Mouse (Mus musculus) urinary bladder, postnatal 25 days (tissue): Measurements from ENCODE around the gene Chd9.
"Not testable (repeated sequence)": the region's sequence is repeated elsewhere in the genome, so short reads cannot be mapped to it uniquely, and the experiment has no call there.

ENCODE experiments used
- DNase-seq: peaks from one replicate; pipeline ENCODE4 v3.0.0; 2022; ENCODE audit warnings: low spot score

The Chd9 gene

DNA sequence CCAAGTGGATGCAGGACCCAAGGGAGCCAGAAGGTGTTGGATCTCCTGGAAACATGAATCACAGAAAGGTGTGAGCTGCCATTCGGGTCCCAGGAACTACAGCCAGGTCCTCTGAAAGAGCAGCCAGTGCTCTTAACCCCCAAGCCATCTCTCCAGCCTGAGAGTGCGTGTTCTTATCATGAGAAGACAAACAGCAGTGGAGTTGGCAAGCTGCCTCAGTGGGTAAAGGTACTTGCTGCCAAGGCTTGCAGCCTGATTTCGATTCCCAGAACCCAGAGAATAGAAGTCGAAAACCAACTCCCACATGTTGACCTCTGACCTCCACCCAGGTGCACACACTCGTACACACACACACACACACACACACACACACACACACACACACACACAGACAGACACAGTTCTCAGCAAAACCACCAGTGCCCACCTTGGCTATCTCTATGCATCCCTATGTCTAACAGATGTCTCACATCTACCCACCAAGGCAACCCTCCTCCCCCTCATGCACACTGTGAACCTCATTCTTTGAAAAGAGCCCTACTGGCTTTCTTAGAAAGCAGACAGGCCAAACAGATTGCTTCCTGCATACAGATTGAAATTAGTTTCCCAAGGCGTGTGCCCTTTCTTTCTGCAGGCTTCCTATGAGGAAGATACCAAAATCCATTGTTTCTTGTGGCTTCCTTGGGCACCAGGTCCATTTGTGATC lies 43.4 kb downstream of the Chd9 start:
- no peak for DNase-seq

DNA sequence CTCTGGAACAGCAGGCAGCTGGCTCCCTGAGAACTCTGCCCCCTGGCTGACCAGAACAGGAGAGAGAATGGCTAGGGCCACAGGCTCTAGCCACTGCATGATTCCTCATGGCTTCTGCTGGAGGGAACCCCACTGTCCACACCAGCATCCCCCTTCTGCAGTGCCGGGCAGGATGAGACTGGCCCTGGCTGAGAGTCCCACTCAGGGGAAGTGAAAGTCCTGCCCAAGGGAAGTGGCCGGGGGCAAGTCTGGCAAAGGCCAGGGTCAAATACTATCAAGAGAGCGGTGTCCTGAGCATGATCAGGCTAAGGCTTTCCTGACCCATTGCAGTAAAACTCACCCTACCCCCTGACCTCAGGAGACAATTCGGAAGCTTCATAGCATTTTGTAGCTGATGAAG lies 44.9 kb downstream of the Chd9 start:
- no peak for DNase-seq

DNA sequence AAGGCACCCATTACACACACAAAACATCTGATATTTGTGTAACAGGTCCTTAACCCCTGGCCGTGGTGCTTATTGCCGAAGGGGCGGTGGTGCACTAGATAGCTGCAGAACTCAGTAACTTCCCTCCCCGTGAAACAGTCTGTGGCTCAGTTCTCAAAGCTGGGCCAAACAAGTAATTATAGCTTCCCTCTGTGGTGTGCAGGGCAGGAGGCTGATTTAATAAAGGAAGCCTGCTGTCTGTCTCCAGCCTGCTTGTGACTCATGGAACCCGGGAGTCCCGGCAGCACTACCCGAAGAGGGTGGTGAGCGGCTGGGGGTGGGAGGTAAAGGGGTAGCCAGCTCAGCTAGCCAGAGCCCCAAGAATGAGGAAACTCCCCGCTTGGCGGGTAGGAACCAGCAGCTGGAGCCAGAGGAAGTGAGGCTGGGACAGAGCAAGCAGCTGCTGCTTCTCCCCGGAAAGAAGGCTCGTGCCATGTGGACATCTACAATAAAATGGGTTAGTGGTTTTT lies 48.1 kb downstream of the Chd9 start:
- peak; percentile 73 for DNase-seq

DNA sequence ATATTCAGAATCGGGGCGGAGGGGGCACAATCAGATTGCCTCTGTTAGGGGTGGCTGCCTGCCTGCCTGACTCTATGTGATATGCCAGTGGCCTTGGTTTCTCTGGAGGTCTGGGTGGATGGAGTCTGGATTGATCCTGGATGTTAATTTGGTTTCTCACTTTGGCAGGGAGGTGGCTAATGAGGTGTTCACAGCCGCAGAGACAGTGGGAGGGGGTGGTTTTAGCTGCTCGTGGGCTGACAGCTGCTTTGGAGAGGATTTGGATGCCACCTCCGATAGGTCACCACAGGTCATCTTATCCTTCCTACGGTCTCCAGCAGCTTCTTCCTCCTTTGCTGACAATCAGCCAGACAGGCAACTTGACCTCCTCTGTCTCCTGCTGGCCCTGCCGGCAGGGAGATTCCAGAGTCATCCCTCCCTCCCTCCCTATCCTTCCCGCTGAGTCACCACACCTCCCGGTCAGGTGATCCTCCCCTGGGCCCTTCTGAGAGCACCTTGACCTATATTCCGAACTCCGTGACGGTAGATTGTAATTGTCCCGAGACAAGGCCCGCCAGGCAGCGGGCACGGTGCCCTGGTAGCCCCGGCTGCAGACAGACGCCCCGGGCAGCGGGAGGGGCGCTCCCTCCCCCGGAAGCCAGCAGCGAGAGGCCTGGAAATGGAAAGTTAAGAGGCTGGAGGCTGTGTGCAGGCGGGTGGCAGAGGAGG lies 48.7 kb downstream of the Chd9 start:
- DNase-seq, result peak; percentile 71

DNA sequence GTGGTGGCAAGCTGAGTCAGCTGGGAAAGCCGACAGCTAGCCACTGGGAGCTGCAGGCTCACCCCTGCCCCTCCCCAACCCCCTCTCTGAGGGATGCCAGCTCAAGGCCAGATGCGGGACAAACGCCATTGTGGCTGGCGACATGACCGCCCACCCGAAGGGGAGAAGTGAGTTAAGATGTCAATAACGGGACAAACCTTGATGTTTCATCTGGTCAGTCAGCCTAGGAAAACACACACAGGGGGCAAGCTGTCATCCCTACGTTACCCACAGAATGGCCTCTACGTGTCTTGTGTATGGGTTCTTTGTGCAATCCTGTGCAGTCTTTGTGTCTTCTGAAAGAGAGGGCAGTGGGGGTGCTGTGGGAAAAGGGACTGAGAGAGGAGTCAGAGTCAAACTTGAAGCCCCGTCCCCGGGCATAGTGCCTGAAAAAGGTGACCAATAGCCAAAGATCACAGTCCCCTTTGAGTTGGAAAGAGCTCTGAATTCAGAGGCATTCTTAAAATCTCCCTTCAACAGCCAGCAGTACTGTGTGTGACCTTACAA lies 49.4 kb downstream of the Chd9 start:
- no peak for DNase-seq

DNA sequence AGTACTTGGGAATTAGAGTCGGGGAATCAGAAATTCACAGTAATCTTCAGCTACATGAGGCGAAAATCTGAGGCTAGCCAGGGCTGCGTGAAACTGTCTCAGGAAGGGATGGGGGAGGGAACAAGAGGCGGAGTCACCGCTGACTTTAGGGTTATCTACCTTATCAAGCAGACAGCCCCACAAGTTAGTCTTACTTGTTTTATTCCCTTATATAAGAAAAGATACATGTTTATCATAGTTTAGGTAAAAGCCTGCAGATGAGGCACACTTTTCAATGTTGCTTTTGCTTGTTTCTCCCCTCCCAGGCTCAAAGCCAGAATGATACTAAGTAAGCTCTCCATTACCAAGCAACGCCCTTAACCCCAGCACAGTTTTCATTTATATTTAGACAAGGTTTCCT lies 50.4 kb downstream of the Chd9 start:
- DNase-seq, result no peak

DNA sequence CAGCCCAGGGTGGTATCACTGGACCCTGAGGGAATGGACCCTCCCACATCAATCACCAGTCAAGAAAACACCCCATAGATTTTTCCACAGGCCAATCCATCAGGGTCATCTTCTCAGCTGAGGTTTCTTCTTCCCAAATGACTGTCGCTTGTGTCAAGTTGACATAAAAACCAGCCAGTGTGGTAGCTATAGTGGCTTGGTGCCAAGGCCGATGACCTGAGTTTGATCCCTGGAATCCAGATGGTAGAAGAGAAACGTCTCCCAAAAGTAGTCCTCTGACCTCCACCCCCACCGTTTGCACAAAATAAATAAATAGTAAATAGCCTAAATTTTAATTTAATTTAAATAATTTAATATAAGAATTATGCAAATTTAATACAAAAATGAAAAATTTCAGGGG lies 51.9 kb downstream of the Chd9 start:
- DNase-seq, result no peak

DNA sequence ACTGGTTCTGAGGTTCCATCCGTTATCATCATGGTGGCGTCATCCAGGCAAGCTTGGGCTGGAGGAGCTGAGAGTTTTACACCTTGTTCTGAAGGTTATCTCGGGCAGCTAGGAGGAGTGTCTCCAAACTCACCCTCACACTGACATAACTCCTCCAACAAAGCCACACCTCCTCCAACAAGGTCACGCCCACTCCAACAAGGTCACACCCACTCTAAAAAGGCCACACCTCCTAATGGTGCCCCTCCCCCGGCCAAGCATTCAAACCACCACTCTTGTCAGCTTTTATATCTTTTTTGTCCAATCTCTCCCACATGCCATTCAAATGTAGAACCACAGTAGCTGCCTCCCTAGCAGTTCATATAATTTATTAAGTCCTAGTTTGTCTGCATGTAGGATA lies 53.0 kb downstream of the Chd9 start:
- no peak for DNase-seq

DNA sequence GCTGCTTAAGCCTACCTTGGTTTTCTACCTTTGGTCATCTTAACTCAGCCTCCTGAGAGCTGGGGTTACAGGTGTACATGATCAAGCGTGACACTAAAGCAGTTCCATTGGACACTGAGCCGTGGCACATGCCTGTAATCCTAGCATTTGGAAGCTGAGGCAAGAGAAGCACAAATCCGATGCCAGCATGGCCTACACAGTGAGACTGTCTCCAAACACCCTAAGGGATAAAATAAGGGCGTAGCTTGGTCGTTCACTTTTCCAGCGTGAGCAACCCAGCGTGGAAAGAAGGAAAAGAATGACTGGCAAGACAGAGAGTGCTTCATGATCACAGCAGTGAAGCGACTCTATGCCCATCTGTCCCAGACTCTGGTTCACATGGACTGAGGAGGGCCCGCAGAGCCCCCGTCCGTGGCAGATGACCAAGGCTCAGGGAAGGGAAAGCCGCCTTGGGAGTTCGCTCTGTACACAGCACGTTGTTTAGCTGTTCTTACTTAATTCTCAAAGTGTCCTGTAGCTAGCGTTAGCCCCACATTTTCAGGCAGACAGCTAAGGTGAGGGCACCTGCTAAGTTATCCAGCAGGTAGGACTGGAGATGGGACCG lies 54.0 kb downstream of the Chd9 start:
- DNase-seq, result no peak

DNA sequence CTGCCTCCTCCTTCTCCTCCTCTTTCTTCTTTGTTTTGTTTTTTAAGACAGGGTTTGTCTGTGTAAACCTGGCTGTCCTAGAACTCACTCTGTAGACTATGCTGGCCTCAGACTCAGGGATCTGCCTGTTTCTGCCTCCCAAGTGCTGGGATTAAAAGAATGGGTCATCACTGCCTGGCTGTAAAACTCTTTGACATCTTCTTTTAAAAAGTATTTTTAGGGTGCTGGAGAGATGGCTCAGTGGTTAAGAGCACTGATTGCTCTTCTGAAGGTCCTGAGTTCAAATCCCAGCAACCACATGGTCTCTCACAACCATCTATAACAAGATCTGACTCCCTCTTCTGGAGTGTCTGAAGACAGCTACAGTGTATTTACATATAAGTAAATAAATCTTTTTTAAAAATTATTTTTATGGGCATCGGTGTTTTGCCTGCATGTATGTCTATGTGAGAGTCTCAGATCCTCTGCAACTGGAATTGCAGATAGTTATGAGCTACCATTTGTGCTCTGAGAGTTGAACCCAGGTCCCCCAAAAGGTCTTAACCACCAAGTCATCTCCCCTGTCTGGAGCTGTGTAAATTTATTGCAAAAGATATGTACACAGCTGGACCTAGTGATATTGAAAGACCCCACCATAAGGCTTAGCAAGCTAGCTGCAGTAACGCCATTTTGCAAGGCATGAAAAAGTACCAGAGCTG lies 57.7 kb downstream of the Chd9 start:
- no peak for DNase-seq

DNA sequence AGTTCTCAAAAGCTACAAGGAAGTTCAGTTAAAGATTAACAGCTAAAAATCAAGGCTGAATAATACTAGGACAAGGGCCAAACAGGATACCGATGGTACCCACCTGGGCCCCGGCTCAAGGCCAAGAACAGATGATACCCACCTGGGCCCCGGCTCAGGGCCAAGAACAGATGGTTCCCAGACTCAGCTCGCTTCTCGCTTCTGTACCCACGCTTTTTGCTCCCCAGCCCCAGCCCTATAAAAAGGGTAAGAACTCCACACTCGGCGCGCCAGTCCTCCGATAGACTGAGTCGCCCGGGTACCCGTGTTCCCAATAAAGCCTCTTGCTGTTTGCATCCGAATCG lies 58.2 kb downstream of the Chd9 start:
- DNase-seq, result not testable (repeated sequence)

DNA sequence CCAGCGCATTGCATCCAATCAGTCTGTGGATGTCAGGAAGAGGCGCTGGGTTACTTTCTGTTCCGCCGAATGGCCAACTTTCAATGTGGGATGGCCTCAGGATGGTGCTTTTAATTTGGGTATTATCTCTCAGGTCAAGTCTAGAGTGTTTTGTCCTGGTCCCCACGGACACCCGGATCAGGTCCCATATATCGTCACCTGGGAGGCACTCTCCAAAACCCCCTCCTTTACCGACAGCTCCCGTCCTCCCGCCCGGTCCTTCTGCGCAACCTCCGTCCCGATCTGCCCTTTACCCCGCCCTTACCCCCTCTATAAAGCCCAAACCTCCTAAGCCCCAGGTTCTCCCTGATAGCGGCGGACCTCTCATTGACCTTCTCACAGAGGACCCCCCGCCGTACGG lies 59.2 kb downstream of the Chd9 start:
- not testable (repeated sequence) for DNase-seq

DNA sequence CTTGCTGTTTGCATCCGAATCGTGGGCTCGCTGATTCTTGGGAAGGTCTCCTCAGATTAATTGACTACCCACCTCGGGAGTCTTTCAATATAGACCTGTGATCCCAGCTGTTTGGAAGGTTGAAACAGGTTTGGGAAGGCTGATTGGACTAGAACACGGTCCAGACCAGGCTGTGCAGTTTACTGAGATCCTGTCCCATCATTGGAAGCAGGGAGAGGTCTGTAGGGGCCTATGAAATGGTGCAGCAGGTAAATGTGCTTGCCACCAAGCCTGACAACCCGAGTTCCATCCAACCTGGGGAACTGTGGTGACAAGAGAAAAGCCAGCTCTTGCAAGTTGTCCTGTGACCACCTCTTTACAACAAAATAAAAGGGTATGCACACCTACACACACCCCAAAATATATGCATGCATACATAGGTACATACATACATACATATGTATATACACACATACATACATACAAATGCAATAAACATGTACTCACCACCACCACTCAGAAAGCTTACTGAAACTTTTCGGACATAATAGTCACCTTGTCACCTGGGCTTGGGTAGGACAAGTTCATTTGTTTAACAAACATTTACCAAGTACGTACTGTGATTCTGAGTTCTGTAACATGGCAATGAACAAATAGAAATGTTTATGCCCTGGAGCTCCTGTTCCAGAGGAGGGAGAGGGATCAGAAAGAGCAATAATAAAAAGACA lies 63.9 kb downstream of the Chd9 start:
- no peak for DNase-seq

DNA sequence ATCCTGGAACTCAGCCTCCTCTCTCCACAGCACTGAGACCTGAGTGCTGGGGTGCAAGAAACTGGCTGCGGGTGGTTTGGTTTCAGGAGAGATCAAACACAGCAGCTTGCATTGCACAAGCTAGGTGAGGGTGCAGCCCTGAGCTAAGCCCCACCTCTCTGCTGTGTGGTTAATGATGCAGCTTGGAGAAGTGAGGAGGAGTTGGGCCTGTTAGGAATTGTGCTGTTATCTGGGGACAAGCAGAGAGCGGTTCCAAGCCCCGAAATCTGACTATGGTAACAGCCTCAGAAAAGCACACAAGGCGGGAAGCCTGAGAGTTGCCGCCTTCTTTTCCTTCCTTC lies 64.4 kb downstream of the Chd9 start:
- no peak for DNase-seq

DNA sequence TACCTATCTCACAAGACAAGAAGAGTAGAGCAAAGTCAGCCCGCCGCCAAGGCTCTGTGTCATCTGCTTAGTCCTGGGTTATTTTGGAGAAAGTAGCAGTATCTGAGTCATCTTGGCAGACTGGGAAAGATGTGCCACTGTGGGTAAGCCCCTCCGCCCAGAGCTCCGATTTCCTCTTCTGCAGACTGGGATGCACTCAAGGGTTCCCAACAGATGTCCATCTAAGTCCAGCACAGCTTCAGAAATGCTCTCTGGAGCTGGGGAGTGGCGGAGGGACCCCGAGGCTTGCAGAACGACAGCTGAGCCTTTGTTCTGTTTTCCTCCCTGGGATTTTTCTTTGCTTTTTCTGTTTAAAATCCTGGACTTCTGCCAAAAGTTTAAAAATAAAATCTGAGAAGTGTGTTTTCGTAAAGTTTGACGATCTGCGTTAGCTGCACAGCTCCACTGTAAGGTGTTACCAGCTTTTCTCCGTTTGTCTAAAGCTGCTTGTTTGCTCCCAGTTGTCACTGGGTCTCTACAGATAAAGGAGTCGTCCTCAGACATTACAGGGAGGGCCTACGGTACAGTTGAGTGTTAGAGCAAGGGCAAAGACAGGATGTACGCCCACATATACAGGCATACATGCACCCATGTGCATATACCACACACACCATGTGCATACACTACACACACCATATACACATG lies 66.2 kb downstream of the Chd9 start:
- no peak for DNase-seq

DNA sequence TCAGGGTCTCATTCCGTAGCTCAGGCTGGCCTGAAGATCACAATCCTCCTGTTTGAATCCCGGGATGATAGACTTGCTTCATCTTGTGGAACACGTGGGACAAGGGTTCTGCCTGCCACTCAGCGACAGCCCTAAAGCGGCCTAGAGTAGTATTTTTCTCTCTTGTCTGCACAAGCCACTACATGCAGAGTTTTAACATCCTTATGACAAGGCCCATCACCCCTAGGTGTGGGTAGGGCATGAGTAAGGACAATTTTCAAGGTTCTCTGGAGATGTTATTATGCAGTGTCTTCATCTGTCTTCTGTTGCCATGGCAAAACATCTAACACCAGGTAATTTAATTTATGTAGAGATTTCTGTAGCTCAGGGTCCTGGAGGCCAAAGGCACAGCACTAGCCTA lies 69.2 kb downstream of the Chd9 start:
- no peak for DNase-seq

DNA sequence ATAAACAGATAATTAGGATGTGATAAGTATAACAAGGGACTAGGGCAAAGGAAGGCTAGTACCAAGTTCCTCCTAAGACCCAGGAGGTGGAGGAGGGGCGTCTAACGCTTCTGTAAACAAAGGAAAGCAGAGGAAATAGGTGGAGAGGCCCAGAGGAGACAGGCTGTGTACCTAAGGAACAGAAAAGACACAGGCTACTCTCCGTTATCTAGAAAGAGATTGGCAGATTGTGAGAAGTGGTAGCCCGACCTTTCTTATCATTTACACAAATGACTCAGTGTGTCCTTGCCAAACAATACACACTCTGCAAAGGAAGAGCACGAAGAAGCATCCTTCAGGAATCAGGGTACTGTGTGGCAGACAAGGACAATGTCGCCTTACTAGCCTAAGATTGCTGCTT lies 70.4 kb downstream of the Chd9 start:
- DNase-seq, result no peak

DNA sequence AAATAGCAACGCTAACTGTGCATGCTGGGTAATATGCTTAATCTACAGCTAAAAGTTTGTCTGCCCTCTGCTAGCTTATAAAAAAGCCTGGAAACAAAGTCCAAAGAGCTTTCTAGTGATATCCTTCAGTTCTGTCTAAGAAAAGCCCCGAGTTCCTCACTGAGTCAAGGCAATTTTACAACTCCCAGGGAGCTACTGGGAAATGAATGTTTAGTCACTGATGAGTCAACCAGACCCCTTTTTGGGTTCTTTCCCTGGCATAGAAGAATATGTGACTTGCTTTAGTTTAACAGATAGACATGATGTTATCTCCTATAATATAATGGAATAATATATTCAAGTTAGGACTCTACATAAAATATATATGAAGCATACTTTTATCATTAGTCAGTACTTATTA lies 73.8 kb downstream of the Chd9 start:
- DNase-seq, result no peak

DNA sequence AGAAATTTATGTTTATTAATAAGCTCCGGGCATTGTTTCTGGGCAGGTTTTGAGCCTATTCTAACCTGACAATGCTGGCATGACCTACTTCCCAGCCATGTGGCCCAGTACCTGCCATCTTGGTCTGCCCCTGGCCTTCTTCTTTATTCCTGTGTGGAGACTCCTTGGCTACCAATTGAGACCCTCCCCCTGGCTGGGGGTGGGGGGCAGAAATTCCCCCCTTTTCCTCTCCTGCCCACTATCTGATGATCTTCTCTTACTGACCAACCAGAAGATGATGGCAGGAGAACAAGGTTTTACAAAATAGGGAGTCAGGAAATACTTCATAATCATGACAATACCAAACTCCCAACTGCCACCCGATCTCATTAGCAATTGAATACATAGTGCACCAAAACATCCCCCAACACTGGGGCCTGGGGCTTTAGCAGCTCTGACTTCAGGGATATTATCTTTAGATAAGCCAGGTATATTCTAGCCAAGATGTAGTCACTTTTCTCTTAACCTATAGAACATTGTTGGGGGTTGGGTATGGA lies 76.1 kb downstream of the Chd9 start:
- no peak for DNase-seq

DNA sequence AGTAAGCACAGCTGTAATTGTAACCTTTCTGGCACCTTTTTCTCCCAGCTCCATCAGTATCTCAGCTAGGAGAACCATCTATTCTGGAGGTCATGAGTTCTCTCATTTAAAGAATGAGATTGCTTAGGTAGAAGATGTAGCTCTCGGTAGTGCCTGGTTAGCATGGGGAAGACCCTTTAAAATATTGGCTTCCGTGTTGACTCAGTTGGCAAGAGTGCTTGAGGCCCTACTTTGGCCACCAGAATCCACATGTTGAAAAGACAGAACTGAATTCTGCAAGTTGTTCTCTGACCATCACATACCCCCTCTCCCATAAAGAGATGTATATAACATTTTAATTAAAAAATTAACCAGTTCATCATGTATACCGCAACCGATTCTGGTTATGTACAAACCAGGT lies 78.8 kb downstream of the Chd9 start:
- DNase-seq, result no peak

DNA sequence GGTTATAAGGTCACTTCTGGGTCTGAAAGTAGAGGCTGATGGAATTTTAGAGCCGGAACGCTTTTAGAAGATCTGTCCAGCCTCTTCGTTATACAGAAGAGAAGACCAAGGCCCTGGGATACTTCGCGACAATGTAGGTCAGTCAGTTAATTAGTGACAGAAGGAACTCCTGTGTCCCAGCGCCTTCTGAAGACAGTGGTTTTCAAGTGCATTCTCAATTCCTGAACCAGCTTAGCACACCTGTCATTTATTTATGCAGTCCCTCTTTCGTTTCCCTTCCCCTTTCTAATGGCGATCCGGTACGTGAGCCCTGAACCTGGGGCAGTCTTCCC lies 79.3 kb downstream of the Chd9 start:
- DNase-seq, result no peak
